Mouse (Mus musculus) kidney, adult 2 months (tissue): ENCODE data around the gene Adgrg4. TPM values are rescaled to one million over a fixed set of nuclear protein-coding genes. Genes with fewer than 3 reads are reported as not detected.

Experiments
- DNase-seq: peaks from one replicate; pipeline ENCODE4 v3.0.0; 2021
- H3K27ac ChIP-seq: fragments of 200-500 bp; 2 replicates; pipeline ENCODE4 v1.5.1; 2012; ENCODE audit warnings: low read depth, low read length, control low read depth, inconsistent platforms; ENCODE audit not compliant: insufficient read depth
- H3K27me3 ChIP-seq: fragments of 200-500 bp; replicated peaks from 2 replicates; pipeline ENCODE4 v1.6.1; 2012; ENCODE audit warnings: mild to moderate bottlenecking, moderate library complexity, low read length, inconsistent platforms; ENCODE audit not compliant: control insufficient read depth, insufficient read depth
- H3K36me3 ChIP-seq: fragments of 200-500 bp; 2 replicates; pipeline ENCODE4 v1.6.1; 2012; ENCODE audit warnings: mild to moderate bottlenecking, moderate library complexity, low read length, inconsistent platforms; ENCODE audit not compliant: control insufficient read depth, insufficient read depth
- H3K4me1 ChIP-seq: fragments of 200-500 bp; 2 replicates; pipeline ENCODE4 v1.6.1; 2011; ENCODE audit warnings: low read length; ENCODE audit not compliant: control insufficient read depth, insufficient read depth
- H3K4me3 ChIP-seq: fragments of 200-500 bp; 2 replicates; pipeline ENCODE4 v1.5.1; 2011; ENCODE audit warnings: mild to moderate bottlenecking, low read depth, low read length, control low read depth; ENCODE audit not compliant: insufficient read depth
- CTCF ChIP-seq: fragments of 200-500 bp; conservative IDR thresholded peaks from 2 replicates; pipeline ENCODE4 v1.5.1; 2011; ENCODE audit warnings: low read depth, mild to moderate bottlenecking, control low read depth, low read length, moderate library complexity, mixed read lengths; ENCODE audit not compliant: insufficient read depth, insufficient read length
- POLR2A ChIP-seq: fragments of 200-500 bp; IDR thresholded peaks from one replicate; pipeline ENCODE4 v1.6.1; 2011; ENCODE audit warnings: low read depth, low read length, control low read depth
- WGBS: fragments of 180-500 bp; shearing (Covaris S2); methylation state at CpG from one replicate; pipeline ENCODE4 v1.1.7; 2018; 5-methylcytosine and 5-hydroxymethylcytosine counted together
- polyA plus RNA-seq: library from polyadenylated mRNA; depleted of rRNA; stranded (reverse); fragments of >200 nt; gene quantifications from 2 replicates; pipeline ENCODE4 v1.2.3, GENCODE M21; 2012; rRNA removed

Gene Adgrg4
- polyA plus RNA-seq, 1 experiment, result 5.0 TPM

GRCm38 (mm10) chrX:57042774-57043173, 172.8 kb downstream of the Adgrg4 start, which contains the start of gene Brs3:
Gene Brs3, plus strand, starts transcription at chrX:57043074.
- DNase-seq, result no peak
- 59% methylated on average over 5 of the region's 5 CpGs for WGBS
- no peaks in the 10 kb centered on the region for H3K27me3 ChIP-seq
- H3K27ac ChIP-seq, result no peak within 1 kb of the TSS
- no peak within 1 kb of the TSS for H3K4me3 ChIP-seq
- H3K4me1 ChIP-seq, result no peaks in the 10 kb centered on the region
- no peak for TF ChIP-seq CTCF
- TF ChIP-seq POLR2A, result no peak
- no peaks in the 10 kb centered on the region for H3K36me3 ChIP-seq

- Histone ChIP-seq H3K36me3 (no peaks in the 10 kb centered on the region), H3K27me3 (no peaks in the 10 kb centered on the region), H3K4me1 (no peaks in the 10 kb centered on the region), H3K4me3 (no peak overlapping the region), H3K27ac (no peak overlapping the region)
- TF ChIP-seq CTCF (no peak), POLR2A (no peak)
- DNase-seq, result no peak
- WGBS, result 55% methylated on average over 6 of the region's 6 CpGs
These were observed 173.9 kb downstream of the Adgrg4 start for GRCm38 (mm10) chrX:57043869-57044268.

Other genes starting within 250 kb of the Adgrg4 start
- gene Fhl1, start 138.4 kb upstream of the Adgrg4 start, polyA plus RNA-seq, result 155 and 165 TPM in 2 replicates
- gene Map7d3, start 47.8 kb upstream of the Adgrg4 start, polyA plus RNA-seq, result 0.02 and 0.10 TPM in 2 replicates
- not detected in 2 replicates for gene Brs3, start 172.9 kb downstream of the Adgrg4 start, polyA plus RNA-seq
- gene Htatsf1, start 183.4 kb downstream of the Adgrg4 start, polyA plus RNA-seq, result 12.5 and 14.7 TPM in 2 replicates
- gene Vgll1, start 217.9 kb downstream of the Adgrg4 start, polyA plus RNA-seq, result not detected in 2 replicates